In genomic region chr14:62997777-62998176, GRCm38 (mm10) we compare ENCODE assay signal across 25 mouse cellular contexts. TPM values are rescaled to one million over a fixed set of nuclear protein-coding genes. Genes with fewer than 3 reads are reported as not detected.
"Had no signal": no experiment of that assay in that cellular context is flagged by ENCODE, and none has a peak within 500 bp of the region (broad histone marks: within the 10 kb centered on the region; RNA-seq: fewer than 3 reads in every experiment).

Gene Defb47, plus strand, starts transcription at chr14:62998077.

- H3K4me2 ChIP-seq: neural tube, embryonic 13.5 days; neural tube, embryonic 15.5 days; stomach, embryonic 15.5 days had no signal

- H3K4me3 ChIP-seq: neural tube, embryonic 13.5 days; neural tube, embryonic 15.5 days; stomach, embryonic 15.5 days had no signal

- H3K9me3 ChIP-seq: neural tube, embryonic 13.5 days; neural tube, embryonic 15.5 days; stomach, embryonic 15.5 days had no signal

- DNase-seq: retina, postnatal 1 day; right cerebral cortex, adult 18-20 months; right cerebral cortex, postnatal 14 days; right cerebral cortex, postnatal 25 days; right cerebral cortex, postnatal 4 days; spleen, adult 18-20 months; thymus, adult 18-20 months; thymus, adult 2 months; thymus, postnatal 14 days; thymus, postnatal 25 days; thymus, postnatal 36 days; thymus, postnatal 4 days had no signal

- H3K27ac ChIP-seq: neural tube, embryonic 13.5 days; neural tube, embryonic 15.5 days; stomach, embryonic 15.5 days; stomach, postnatal 0 days had no signal

- H3K36me3 ChIP-seq: neural tube, embryonic 13.5 days; neural tube, embryonic 15.5 days; stomach, embryonic 15.5 days had no signal

- H3K27me3 ChIP-seq: neural tube, embryonic 13.5 days; neural tube, embryonic 15.5 days; stomach, embryonic 15.5 days had no signal

- H3K9ac ChIP-seq: neural tube, embryonic 13.5 days; neural tube, embryonic 15.5 days; stomach, embryonic 15.5 days had no signal

- H3K4me1 ChIP-seq: neural tube, embryonic 13.5 days; neural tube, embryonic 15.5 days; stomach, embryonic 15.5 days had no signal

RNA-seq across cellular contexts. Expression of gene Defb47, which starts in this region (rescaled TPM):
- total RNA-seq: neutrophil, adult 5-6 weeks had no signal
- polyA plus RNA-seq: neural tube, embryonic 13.5 days; neural tube, embryonic 14.5 days; neural tube, embryonic 15.5 days; small intestine, adult 2 months; spleen, adult 2 months; stomach, embryonic 14.5 days; stomach, embryonic 15.5 days; stomach, embryonic 16.5 days; stomach, postnatal 0 days; testis, adult 2 months; thymus, adult 2 months; thymus, postnatal 0 days; urinary bladder, adult 2 months had no signal
